Mouse (Mus musculus) layer of hippocampus, postnatal 10 days (tissue): Measurements from ENCODE around the gene Timm13. TPM values are rescaled to one million over a fixed set of nuclear protein-coding genes. Genes with fewer than 3 reads are reported as not detected.

Source experiments
- DNase-seq, 2 experiments: peaks; one replicate each; pipeline ENCODE4 v3.0.0; 2021; ENCODE audit warnings: low spot score in 2 of 2
- total RNA-seq, 2 experiments: library from RNA; stranded (reverse); gene quantifications; 2 replicates each; pipeline ENCODE4 v1.2.3; 2021

The Timm13 gene
- total RNA-seq, 2 experiments from 2014 or later = 157 to 172 TPM

GRCm38 (mm10) chr10:80909375-80910162 is 8.8 kb upstream of the Timm13 start:
- DNase-seq = no peak

- DNase-seq = no peak
These were observed 3.9 kb upstream of the Timm13 start for GRCm38 (mm10) chr10:80904709-80905108.

- DNase-seq = no peak
These were observed 3.4 kb upstream of the Timm13 start for GRCm38 (mm10) chr10:80904004-80904693.

- no peak for DNase-seq
These were observed 2.5 kb upstream of the Timm13 start for GRCm38 (mm10) chr10:80903282-80903681.

- DNase-seq = no peak
These were observed 1.6 kb upstream of the Timm13 start for GRCm38 (mm10) chr10:80902273-80902940.

- DNase-seq = no peak
These were observed 872 bp upstream of the Timm13 start for GRCm38 (mm10) chr10:80901409-80902272.

GRCm38 (mm10) chr10:80899591-80900317 is 1.0 kb downstream of the Timm13 start:
- DNase-seq = no peak

- DNase-seq = no peak
These were observed 1.7 kb downstream of the Timm13 start for GRCm38 (mm10) chr10:80899074-80899473.

- peak; percentile 54 to 69 for DNase-seq
These were observed 2.8 kb downstream of the Timm13 start for GRCm38 (mm10) chr10:80897861-80898510.

- DNase-seq = no peak
These were observed 3.9 kb downstream of the Timm13 start for GRCm38 (mm10) chr10:80896581-80897485.

GRCm38 (mm10) chr10:80895697-80896096 is 5.1 kb downstream of the Timm13 start:
- no peak for DNase-seq

GRCm38 (mm10) chr10:80895100-80895499 is 5.7 kb downstream of the Timm13 start:
- no peak for DNase-seq

GRCm38 (mm10) chr10:80887181-80887580 is 13.6 kb downstream of the Timm13 start:
- DNase-seq = no peak

- peak; percentile 75 for DNase-seq
These were observed 19.5 kb downstream of the Timm13 start for GRCm38 (mm10) chr10:80881301-80881700.

GRCm38 (mm10) chr10:80880901-80881300 is 19.9 kb downstream of the Timm13 start:
- no peak for DNase-seq

- peak; percentile 71 to 72 for DNase-seq
These were observed 20.6 kb downstream of the Timm13 start for GRCm38 (mm10) chr10:80880131-80880641.

- no peak for DNase-seq
These were observed 24.2 kb downstream of the Timm13 start for GRCm38 (mm10) chr10:80876594-80876993.

- DNase-seq = peak; percentile 63 to 70
These were observed 24.7 kb downstream of the Timm13 start for GRCm38 (mm10) chr10:80876028-80876427.

GRCm38 (mm10) chr10:80874035-80874434 is 26.7 kb downstream of the Timm13 start:
- DNase-seq = no peak
